Mouse (Mus musculus) forebrain, embryonic 16.5 days (tissue): ENCODE measurements around the gene Ctla4. TPM values are rescaled to one million over a fixed set of nuclear protein-coding genes. Genes with fewer than 3 reads are reported as not detected.

ENCODE experiments used
- ATAC-seq: fragments of 200-750 bp; cut with Nextera tagmentation; 2 replicates; pipeline ENCODE4 v1.8.0; 2017; ENCODE audit warnings: mild to moderate bottlenecking, moderate library complexity
- H3K27ac ChIP-seq: fragments of 300-500 bp; sonication (generic); 2 replicates; pipeline ENCODE4 v1.5.1; 2014; ENCODE audit warnings: low read length, control low read depth
- H3K27me3 ChIP-seq: fragments of 300-500 bp; sonication (generic); replicated peaks from 2 replicates; pipeline ENCODE4 v1.6.1; 2014; ENCODE audit warnings: low read length; ENCODE audit not compliant: control insufficient read depth, insufficient read depth
- H3K36me3 ChIP-seq: fragments of 300-500 bp; sonication (generic); 2 replicates; pipeline ENCODE4 v1.6.1; 2014; ENCODE audit not compliant: control insufficient read depth, insufficient read depth
- H3K4me1 ChIP-seq: fragments of 300-500 bp; sonication (generic); replicated peaks from 2 replicates; pipeline ENCODE4 v1.6.1; 2014; ENCODE audit warnings: low read length; ENCODE audit not compliant: control insufficient read depth, insufficient read depth
- H3K4me2 ChIP-seq: fragments of 300-500 bp; sonication (generic); 2 replicates; pipeline ENCODE4 v1.6.1; 2014; ENCODE audit warnings: mild to moderate bottlenecking, low read length, control low read depth
- H3K4me3 ChIP-seq: fragments of 300-500 bp; sonication (generic); replicated peaks from 2 replicates; pipeline ENCODE4 v1.5.1; 2014; ENCODE audit warnings: mild to moderate bottlenecking, low read length, control low read depth
- H3K9ac ChIP-seq: fragments of 300-500 bp; sonication (generic); replicated peaks from 2 replicates; pipeline ENCODE4 v1.6.1; 2014; ENCODE audit warnings: low read depth, low read length, control low read depth
- H3K9me3 ChIP-seq: fragments of 300-500 bp; sonication (generic); 2 replicates; pipeline ENCODE4 v1.6.1; 2016; ENCODE audit warnings: low read length; ENCODE audit not compliant: control insufficient read depth
- WGBS: fragments of 180-500 bp; shearing (Covaris S2); extraction: QIAGEN DNeasy Blood & Tissue Kit; methylation state at CpG from one replicate; pipeline ENCODE4 v1.1.7; 2014; 5-methylcytosine and 5-hydroxymethylcytosine counted together
- polyA plus RNA-seq: library from polyadenylated mRNA; unstranded; fragments of >200 nt; fragmentation: Nextera tagmentation; extraction: Ambion mirVana; gene quantifications from 2 replicates; pipeline ENCODE4 v1.2.1, GENCODE M21; 2015

The Ctla4 gene
- polyA plus RNA-seq, 1 experiment from 2014 or later = not detected

DNA sequence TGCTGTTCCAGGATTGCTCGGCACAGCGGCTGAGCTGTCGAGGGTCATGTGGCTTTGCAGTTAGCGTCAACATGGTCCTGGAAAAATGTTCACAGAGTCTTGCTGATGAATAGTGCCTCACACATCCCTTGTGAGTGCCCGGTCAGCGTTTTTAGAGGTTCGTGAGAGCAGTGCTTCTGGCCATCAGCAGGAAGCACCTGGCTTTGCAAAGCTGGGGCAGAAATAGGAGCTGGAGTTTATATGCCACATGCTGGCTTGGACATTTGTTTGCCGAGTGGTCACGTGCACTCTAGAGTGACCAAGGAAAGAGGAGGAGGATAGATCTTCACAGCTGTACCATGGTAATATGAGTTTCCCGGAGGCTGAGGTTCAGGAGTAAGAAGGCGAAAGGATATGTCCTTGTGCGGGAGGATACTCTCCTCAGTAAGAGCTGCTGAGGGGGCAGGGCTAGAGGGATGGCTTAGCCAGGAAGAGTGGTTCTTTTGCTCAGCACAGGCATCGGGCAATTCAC, 23.8 kb upstream of the Ctla4 start:
- Histone ChIP-seq H3K27ac (no peak overlapping the region), H3K27me3 (no peaks in the 10 kb centered on the region), H3K4me3 (no peak overlapping the region), H3K4me2 (no peak overlapping the region), H3K9me3 (no peaks in the 10 kb centered on the region), H3K36me3 (no peaks in the 10 kb centered on the region), H3K4me1 (peaks cover 6% of the 10 kb centered on the region), H3K9ac (no peak overlapping the region)
- 57% methylated on average over 13 of the region's 13 CpGs for WGBS
- ATAC-seq = no peak

DNA sequence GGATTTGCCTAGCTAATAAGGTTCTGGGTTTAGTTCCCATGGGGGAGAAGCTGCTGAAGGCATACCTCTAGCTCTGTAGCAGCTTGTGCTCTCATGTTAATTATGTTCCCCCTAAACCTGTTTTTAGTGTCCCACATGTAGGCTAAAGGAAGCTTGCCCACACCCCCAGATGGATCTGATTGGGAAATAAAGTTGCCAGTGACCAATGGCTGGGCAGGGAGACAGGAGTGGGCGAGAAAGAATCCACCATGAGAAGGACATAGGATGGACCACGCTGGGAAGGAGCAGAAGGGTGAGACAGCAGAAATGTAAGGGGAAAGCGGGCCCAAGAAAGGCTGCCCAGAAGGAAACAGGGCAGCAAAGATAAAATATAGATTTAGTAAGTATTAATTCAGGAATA, 23.1 kb upstream of the Ctla4 start:
- no peaks in the 10 kb centered on the region for H3K9me3 ChIP-seq
- H3K27me3 ChIP-seq = no peaks in the 10 kb centered on the region
- H3K27ac ChIP-seq = no peak overlapping the region
- no peak overlapping the region for H3K4me2 ChIP-seq
- 71% methylated on average over 3 of the region's 3 CpGs for WGBS
- H3K4me1 ChIP-seq = peaks cover 6% of the 10 kb centered on the region
- H3K9ac ChIP-seq = no peak overlapping the region
- H3K36me3 ChIP-seq = no peaks in the 10 kb centered on the region
- H3K4me3 ChIP-seq = no peak overlapping the region
- ATAC-seq = no peak

DNA sequence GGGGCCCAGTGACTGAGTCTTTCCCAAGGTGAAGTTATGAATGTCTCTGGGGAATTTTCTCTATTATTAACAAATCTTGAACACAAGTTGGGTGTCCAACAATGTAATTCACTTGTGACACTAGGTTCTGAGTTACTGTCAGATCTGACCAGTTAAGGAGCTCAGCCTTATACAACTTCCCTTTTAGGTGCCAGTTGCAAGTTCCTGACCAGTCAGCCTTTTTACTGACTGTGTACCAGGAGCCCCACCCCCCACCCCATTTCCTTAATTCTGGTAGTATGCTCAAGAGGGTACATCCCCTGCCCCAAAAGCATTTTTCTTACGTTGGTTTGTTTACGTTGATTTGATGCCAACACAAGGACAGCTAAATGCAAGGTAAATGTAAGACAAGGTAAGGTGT, 21.6 kb upstream of the Ctla4 start:
- no peaks in the 10 kb centered on the region for H3K9me3 ChIP-seq
- H3K27me3 ChIP-seq = no peaks in the 10 kb centered on the region
- H3K9ac ChIP-seq = no peak overlapping the region
- WGBS = 85% methylated on average over 2 of the region's 2 CpGs
- H3K4me2 ChIP-seq = no peak overlapping the region
- no peak overlapping the region for H3K27ac ChIP-seq
- H3K4me3 ChIP-seq = no peak overlapping the region
- no peak for ATAC-seq
- no peaks in the 10 kb centered on the region for H3K36me3 ChIP-seq
- H3K4me1 ChIP-seq = peaks cover 6% of the 10 kb centered on the region

DNA sequence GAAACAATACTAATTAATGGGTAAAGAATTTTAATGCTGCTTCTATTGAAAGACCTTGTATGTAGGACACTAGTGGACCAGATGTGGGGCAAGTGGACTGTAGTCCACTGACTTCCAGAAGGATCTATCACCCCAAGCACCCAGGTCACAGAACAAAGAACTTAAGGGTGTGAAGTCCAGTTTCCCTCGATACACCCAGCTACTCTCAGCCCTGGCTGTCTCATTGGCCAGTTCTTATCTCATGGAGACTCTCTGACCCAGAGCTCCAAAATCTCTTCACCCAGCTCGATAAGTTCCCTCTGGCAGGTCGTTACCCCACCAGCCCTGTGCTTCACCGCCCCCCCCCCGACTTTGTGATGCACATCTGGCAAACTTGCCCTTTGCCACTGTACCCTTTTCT, 20.8 kb upstream of the Ctla4 start:
- Histone ChIP-seq H3K9ac (no peak overlapping the region), H3K4me1 (peaks cover 4% of the 10 kb centered on the region), H3K9me3 (no peaks in the 10 kb centered on the region), H3K4me3 (no peak overlapping the region), H3K4me2 (no peak overlapping the region), H3K27ac (no peak overlapping the region), H3K36me3 (no peaks in the 10 kb centered on the region), H3K27me3 (no peaks in the 10 kb centered on the region)
- 81% methylated on average over 5 of the region's 5 CpGs for WGBS
- ATAC-seq = no peak

DNA sequence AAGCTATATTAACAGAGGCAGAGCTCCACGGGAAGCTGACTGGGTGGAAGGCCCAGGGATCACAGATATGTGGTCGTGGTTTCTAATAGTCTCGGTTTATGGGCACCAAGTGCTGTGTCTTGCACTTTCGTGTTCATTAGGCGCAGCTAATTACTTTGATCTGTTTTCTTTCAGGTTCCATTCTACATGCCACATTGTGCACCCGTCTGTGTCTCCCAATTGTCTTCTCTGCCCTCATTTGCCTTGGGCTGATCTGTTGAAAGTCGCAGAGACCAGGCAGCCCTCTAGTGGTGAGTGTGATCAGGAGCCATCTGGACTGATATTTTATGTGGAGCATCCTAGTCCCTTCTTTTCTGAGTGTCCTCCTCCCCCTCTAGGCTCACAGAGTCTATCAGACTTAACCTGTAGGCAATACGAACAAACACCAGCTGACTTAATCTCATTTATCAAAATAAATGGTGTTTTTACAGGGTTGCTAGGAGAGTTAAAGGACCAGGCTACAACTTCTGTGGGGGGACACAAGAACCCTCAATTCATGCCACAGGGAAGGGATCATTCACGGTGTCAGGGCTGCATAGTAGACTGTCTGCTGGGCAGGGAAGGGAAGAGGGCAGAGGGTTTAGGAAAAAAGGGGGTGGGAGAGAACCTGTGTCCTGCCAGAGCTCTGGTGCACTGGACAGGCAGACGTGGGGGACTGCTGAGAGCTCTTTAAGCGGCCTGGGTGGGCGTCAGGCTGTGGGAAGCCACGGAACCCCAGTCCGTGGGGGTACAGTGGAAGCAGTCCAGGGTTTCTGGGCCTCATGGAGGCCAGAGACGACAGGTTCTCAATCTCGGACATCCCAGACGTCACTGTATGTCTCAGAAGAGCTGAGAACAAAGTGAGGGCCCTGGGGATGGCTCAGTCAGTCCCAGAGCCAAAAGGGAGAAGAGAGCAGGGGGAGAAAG, 18.2 kb upstream of the Ctla4 start:
- Histone ChIP-seq H3K9me3 (no peaks in the 10 kb centered on the region), H3K27me3 (no peaks in the 10 kb centered on the region), H3K4me1 (no peaks in the 10 kb centered on the region), H3K4me3 (no peak overlapping the region), H3K4me2 (no peak overlapping the region), H3K36me3 (no peaks in the 10 kb centered on the region), H3K9ac (no peak overlapping the region), H3K27ac (no peak overlapping the region)
- ATAC-seq = peak; percentile 75
- 61% methylated on average over 17 of the region's 17 CpGs for WGBS

DNA sequence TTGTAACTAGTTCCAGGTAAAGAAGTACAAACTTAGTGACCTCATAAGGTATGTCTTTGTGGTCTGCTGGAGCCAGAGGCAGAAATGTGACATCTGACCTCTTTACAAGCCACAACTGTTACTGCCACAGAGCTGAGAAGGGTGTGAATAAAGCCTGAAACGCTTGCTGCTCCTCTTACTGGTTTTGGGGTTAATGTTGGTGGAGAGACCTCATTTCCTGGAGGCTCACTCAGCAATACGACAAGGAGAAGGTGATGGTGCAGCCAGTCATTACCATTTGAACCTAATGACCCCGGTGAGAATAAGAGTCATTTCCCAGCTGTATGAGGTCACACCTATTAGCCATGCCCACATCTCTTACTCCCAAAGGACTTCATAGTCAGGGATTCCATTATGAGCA, 11.5 kb upstream of the Ctla4 start:
- no peaks in the 10 kb centered on the region for H3K36me3 ChIP-seq
- H3K27ac ChIP-seq = no peak overlapping the region
- 0 out of 2 replicates have a peak, but pooled peaks cover 2% of the 10 kb centered on the region for H3K4me1 ChIP-seq
- H3K27me3 ChIP-seq = no peaks in the 10 kb centered on the region
- 85% methylated on average over 3 of the region's 3 CpGs for WGBS
- H3K4me3 ChIP-seq = no peak overlapping the region
- no peak for ATAC-seq
- no peak overlapping the region for H3K9ac ChIP-seq
- H3K9me3 ChIP-seq = no peaks in the 10 kb centered on the region
- no peak overlapping the region for H3K4me2 ChIP-seq

DNA sequence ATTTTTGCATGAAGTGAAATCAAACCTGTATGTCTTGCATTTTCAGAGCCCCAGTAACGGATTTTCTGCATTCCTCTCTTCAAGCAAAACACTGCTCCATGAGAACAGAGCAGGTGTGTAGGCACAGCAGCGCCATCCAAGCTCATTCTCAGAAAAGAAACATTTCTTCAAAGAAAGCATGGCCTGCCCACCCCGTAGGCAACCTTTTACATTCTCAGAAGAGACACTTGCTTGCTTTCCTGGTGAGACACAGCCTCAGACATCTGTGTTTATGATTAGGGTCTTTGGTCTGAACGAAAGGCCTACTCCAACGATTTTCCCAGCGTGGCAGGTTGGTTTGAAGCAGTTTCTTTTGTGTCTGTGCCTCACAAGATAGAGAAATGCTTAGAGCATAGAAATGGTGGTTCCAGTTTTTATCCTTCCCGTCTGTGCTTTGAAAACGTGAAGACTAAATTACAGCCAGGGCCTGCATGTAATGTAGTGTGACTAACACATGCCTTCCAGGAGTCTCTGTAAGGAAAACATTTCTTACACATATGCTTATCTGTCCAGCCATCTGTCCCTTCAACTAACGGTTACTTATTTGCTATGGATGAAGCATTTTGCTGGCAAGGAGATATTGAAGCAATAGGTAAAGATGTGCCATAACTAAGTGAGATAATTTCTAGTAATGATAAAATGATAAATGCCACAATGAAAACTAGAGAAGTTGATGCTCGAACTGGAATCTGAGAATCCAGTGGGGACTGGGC, 6.5 kb upstream of the Ctla4 start:
- Histone ChIP-seq H3K4me2 (no peak overlapping the region), H3K27me3 (no peaks in the 10 kb centered on the region), H3K27ac (peak overlapping the region; percentile 67), H3K36me3 (no peaks in the 10 kb centered on the region), H3K4me3 (no peak overlapping the region), H3K4me1 (0 out of 2 replicates have a peak, but pooled peaks cover 3% of the 10 kb centered on the region), H3K9me3 (no peaks in the 10 kb centered on the region), H3K9ac (no peak overlapping the region)
- 60% methylated on average over 10 of the region's 10 CpGs for WGBS
- ATAC-seq = peak; percentile 61

DNA sequence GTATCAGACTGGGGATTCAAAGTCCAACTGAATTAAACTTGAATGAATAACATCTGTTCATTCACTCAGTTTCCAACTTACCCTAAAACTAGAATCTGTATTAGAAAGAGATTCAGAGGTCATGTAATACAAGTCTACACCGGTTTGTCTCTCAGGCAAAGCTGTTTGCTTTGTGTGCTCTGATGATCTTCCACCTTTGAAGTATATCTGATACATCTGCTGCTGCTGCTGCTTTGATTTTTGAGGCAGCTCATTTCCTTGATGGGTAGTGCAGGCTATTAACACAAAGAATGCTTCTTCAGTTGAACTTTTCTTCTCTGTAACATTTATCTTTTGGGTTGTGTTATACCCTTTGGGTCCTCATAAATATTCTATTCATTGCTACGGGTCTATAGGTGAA, 4.0 kb upstream of the Ctla4 start:
- ATAC-seq = no peak
- Histone ChIP-seq H3K9ac (no peak overlapping the region), H3K27ac (no peak overlapping the region), H3K36me3 (no peaks in the 10 kb centered on the region), H3K4me1 (0 out of 2 replicates have a peak, but pooled peaks cover 3% of the 10 kb centered on the region), H3K27me3 (no peaks in the 10 kb centered on the region), H3K9me3 (no peaks in the 10 kb centered on the region), H3K4me2 (no peak overlapping the region), H3K4me3 (no peak overlapping the region)
- 82% methylated on average over 2 of the region's 2 CpGs for WGBS

DNA sequence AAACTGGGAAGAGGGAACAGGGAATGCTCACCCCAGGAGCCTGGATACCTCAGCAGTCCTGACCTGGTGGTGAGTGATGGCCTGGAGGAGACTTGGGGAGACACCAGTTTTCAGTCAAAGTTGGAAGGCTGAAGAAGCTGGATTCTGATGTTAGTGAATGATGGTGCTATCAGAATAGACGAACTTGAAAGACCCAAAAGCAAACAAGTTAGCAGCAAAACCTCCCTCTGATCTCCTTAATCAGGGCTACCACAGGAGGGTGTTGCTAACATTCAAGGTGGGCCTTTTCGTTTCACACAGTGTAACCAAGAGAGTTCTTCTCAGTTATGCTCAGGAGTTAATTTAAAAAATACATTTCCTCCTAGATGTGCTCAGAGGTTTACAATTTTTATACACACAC, 3.5 kb upstream of the Ctla4 start:
- H3K4me3 ChIP-seq = no peak overlapping the region
- no peak overlapping the region for H3K4me2 ChIP-seq
- WGBS = 87% methylated on average over 2 of the region's 2 CpGs
- 0 out of 2 replicates have a peak, but pooled peaks cover 3% of the 10 kb centered on the region for H3K4me1 ChIP-seq
- no peak for ATAC-seq
- H3K36me3 ChIP-seq = no peaks in the 10 kb centered on the region
- no peak overlapping the region for H3K9ac ChIP-seq
- H3K27me3 ChIP-seq = no peaks in the 10 kb centered on the region
- H3K27ac ChIP-seq = no peak overlapping the region
- no peaks in the 10 kb centered on the region for H3K9me3 ChIP-seq
